In the genomic region with DNA sequence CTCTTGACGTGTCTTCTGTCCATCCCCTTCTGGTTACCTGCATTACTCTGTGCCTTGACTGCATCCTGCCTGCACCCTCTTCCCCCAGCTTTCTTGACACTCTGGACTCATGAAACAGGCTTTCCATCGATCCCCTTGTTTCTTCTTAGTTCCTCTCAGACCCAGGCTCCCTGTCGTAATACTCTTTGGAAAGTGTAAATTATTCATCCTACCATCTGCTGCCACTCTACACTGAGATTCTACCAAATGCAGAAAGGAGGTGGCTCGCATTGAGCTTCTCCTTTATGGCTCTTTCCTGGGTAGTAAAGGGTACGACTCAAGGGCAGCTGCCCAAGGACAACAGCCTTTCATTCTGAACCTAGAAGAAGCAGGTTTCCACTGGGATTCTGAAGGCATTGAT, we compare ENCODE assay signal across 23 mouse cellular contexts.
DNase-seq lines count a peak whose midpoint lies in the region; ATAC-seq and TF ChIP-seq lines count a peak whose summit lies in the region.
"Had no signal": no experiment of that assay in that cellular context is flagged by ENCODE, and none has a peak within 500 bp of the region (broad histone marks: within the 10 kb centered on the region; RNA-seq: fewer than 3 reads in every experiment).

No protein-coding gene starts in this region.

- H3K4me3 ChIP-seq in lung, embryonic 16.5 days (ENCODE audit: low read length), result no peak overlapping the region
- H3K4me3 ChIP-seq: embryonic facial prominence, embryonic 15.5 days; erythroblast, embryonic 14.5 days; forebrain, embryonic 10.5 days; gastrocnemius, adult 2 months; heart, embryonic 10.5 days; heart, embryonic 15.5 days; hindbrain, embryonic 13.5 days had no signal

- ATAC-seq in frontal cortex, adult (ENCODE audit: low TSS enrichment), result peak; percentile 65; the same call in 1 of the 2 replicates
- no peak for ATAC-seq in lung, embryonic 16.5 days (ENCODE audit: low read depth)
- ATAC-seq: hindbrain, postnatal 0 days had no signal

- H3K9me3 ChIP-seq in lung, embryonic 16.5 days (ENCODE audit: control insufficient read depth, low read length), result no peaks in the 10 kb centered on the region
- H3K9me3 ChIP-seq: embryonic facial prominence, embryonic 15.5 days; forebrain, embryonic 10.5 days; heart, embryonic 10.5 days; heart, embryonic 15.5 days; hindbrain, embryonic 13.5 days had no signal

- WGBS in lung, embryonic 16.5 days, result 59% methylated on average over 5 of the region's 5 CpGs

- H3K4me1 ChIP-seq in lung, embryonic 16.5 days (replicated peaks; ENCODE audit: control insufficient read depth, insufficient read depth, low read length), result peaks cover 8% of the 10 kb centered on the region
- H3K4me1 ChIP-seq: embryonic facial prominence, embryonic 15.5 days had no signal

- H3K4me2 ChIP-seq in lung, embryonic 16.5 days (ENCODE audit: low read depth, low read length), result no peak overlapping the region
- H3K4me2 ChIP-seq: embryonic facial prominence, embryonic 15.5 days; heart, embryonic 15.5 days; hindbrain, embryonic 13.5 days had no signal

- DNase-seq in frontal cortex, postnatal 14 days (ENCODE audit: low spot score in 2 of 2), result no peak
- no peak for DNase-seq in lung, adult 18-20 months
- peak; percentile 13 for DNase-seq in brain, adult 2 months (ENCODE audit: low read depth, low spot score)
- DNase-seq in brain, embryonic 14.5 days (ENCODE audit: low read depth), result peak; percentile 39
- DNase-seq: adrenal gland, adult 2 months; adrenal gland, postnatal 25 days; cerebellum, adult 11 months; cerebellum, adult 8-10 months; cerebellum, postnatal 14 days; embryo, embryonic 11 days; gastrocnemius, adult 2 months; gastrocnemius, postnatal 36 days; heart, adult 18-20 months; heart, postnatal 14 days had no signal

- no peaks in the 10 kb centered on the region for H3K27me3 ChIP-seq in lung, embryonic 16.5 days (ENCODE audit: control insufficient read depth, insufficient read depth, low read depth, low read length)
- H3K27me3 ChIP-seq: embryonic facial prominence, embryonic 15.5 days; heart, embryonic 15.5 days; hindbrain, embryonic 13.5 days had no signal

- TF ChIP-seq CTCF in brain, embryonic 14.5 days (IDR thresholded peaks at IDR 0.05; ENCODE audit: borderline replicate concordance, extremely low read depth, insufficient read depth, insufficient read length), result no peak

- H3K27ac ChIP-seq in lung, embryonic 16.5 days (ENCODE audit: low read length), result peak overlapping the region; percentile 74
- H3K27ac ChIP-seq: embryonic facial prominence, embryonic 15.5 days; forebrain, embryonic 10.5 days; gastrocnemius, adult 2 months; heart, embryonic 10.5 days; heart, embryonic 15.5 days; hindbrain, embryonic 13.5 days; hindbrain, postnatal 0 days had no signal

- no peak for TF ChIP-seq POLR2A in brain, embryonic 14.5 days (IDR thresholded peaks at IDR 0.05; ENCODE audit: borderline replicate concordance, extremely low read depth, insufficient read depth, insufficient read length, poor library complexity, severe bottlenecking)

- H3K9ac ChIP-seq in lung, embryonic 16.5 days (ENCODE audit: low read length), result no peak overlapping the region; the same call in 1 of the 2 replicates
- H3K9ac ChIP-seq: embryonic facial prominence, embryonic 15.5 days; heart, embryonic 15.5 days; hindbrain, embryonic 13.5 days had no signal

- H3K36me3 ChIP-seq in lung, embryonic 16.5 days (ENCODE audit: control insufficient read depth, insufficient read depth, low read length), result no peaks in the 10 kb centered on the region
- H3K36me3 ChIP-seq: embryonic facial prominence, embryonic 15.5 days; forebrain, embryonic 10.5 days; heart, embryonic 10.5 days; heart, embryonic 15.5 days; hindbrain, embryonic 13.5 days had no signal

Comparison
In these comparisons a context has a peak if more than half of its experiments do, and no peak if none do; other contexts are left out.
1. DNase-seq: peak in brain, adult 2 months (single experiment) and brain, embryonic 14.5 days (single experiment); none in frontal cortex, postnatal 14 days (0 of 2) and lung, adult 18-20 months (0 of 2).